Mouse (Mus musculus) retina, postnatal 7 days (tissue): Measurements from ENCODE around the gene Zbtb41.

Experiments
- DNase-seq: peaks from one replicate; pipeline ENCODE4 v3.0.0-alpha.2; 2012; ENCODE audit warnings: low read depth, low spot score

Zbtb41 gene

GRCm38 (mm10) chr1:139478898-139479297 lies 56.8 kb downstream of the Zbtb41 start:
- no peak for DNase-seq

GRCm38 (mm10) chr1:139480246-139480645 lies 58.2 kb downstream of the Zbtb41 start:
- DNase-seq = no peak

- no peak for DNase-seq
Observed at GRCm38 (mm10) chr1:139481146-139481545, 59.1 kb downstream of the Zbtb41 start.

- DNase-seq = no peak
Observed at GRCm38 (mm10) chr1:139494630-139495029, 72.5 kb downstream of the Zbtb41 start.

- DNase-seq = no peak
Observed at GRCm38 (mm10) chr1:139495408-139495807, 73.3 kb downstream of the Zbtb41 start.

- no peak for DNase-seq
Observed at GRCm38 (mm10) chr1:139496212-139496611, 74.1 kb downstream of the Zbtb41 start.

- DNase-seq = no peak
Observed at GRCm38 (mm10) chr1:139499751-139500150, 77.7 kb downstream of the Zbtb41 start.

- DNase-seq = no peak
Observed at GRCm38 (mm10) chr1:139501258-139501752, 79.2 kb downstream of the Zbtb41 start, which contains the start of gene F13b. Gene F13b, plus strand, starts transcription at chr1:139501702.
